Mouse (Mus musculus): ENCODE data around the gene Zfp2.

- no peak for TF ChIP-seq POLR2A (IDR thresholded peaks at IDR 0.05; ENCODE audit: low read depth, low read length)
- no peak for TF ChIP-seq CTCF (IDR thresholded peaks at IDR 0.05; ENCODE audit: borderline replicate concordance, insufficient read depth, low read length)
Measured at GRCm38 (mm10) chr11:50913301-50913700, 2.7 kb downstream of the Zfp2 start.
